9 mouse cellular contexts compared by ENCODE assay signal in genomic region chr9:102403086-102404021, GRCm38 (mm10). TPM values are rescaled to one million over a fixed set of nuclear protein-coding genes. Genes with fewer than 3 reads are reported as not detected.
DNase-seq lines count a peak whose midpoint lies in the region; ATAC-seq and TF ChIP-seq lines count a peak whose summit lies in the region.
"Had no signal": no experiment of that assay in that cellular context is flagged by ENCODE, and none has a peak within 500 bp of the region (broad histone marks: within the 10 kb centered on the region; RNA-seq: fewer than 3 reads in every experiment).

No protein-coding gene starts in this region.

- H3K27ac ChIP-seq in forebrain, embryonic 15.5 days (replicated peaks), result no peak overlapping the region
- no peak overlapping the region for H3K27ac ChIP-seq in lung, postnatal 0 days (ENCODE audit: low read length)
- H3K27ac ChIP-seq: heart, embryonic 15.5 days had no signal

- H3K27me3 ChIP-seq in forebrain, embryonic 15.5 days, result no peaks in the 10 kb centered on the region; the same call in 1 of the 2 replicates
- no peaks in the 10 kb centered on the region for H3K27me3 ChIP-seq in lung, postnatal 0 days (replicated peaks; ENCODE audit: insufficient read depth, low read length)

- no peaks in the 10 kb centered on the region for H3K36me3 ChIP-seq in forebrain, embryonic 15.5 days
- H3K36me3 ChIP-seq in lung, postnatal 0 days (ENCODE audit: insufficient read depth, low read length), result no peaks in the 10 kb centered on the region
- H3K36me3 ChIP-seq: heart, embryonic 15.5 days had no signal

- no peak for TF ChIP-seq EP300 in lung, postnatal 0 days (IDR thresholded peaks at IDR 0.05)

- TF ChIP-seq CTCF in lung, postnatal 0 days (IDR thresholded peaks at IDR 0.05), result peak; percentile 79

- H3K4me3 ChIP-seq in forebrain, embryonic 15.5 days, result no peak overlapping the region
- no peak overlapping the region for H3K4me3 ChIP-seq in lung, postnatal 0 days (ENCODE audit: low read depth, low read length)
- H3K4me3 ChIP-seq: heart, embryonic 15.5 days had no signal

- WGBS in forebrain, embryonic 15.5 days, result 27% methylated on average over 18 of the region's 18 CpGs
- WGBS in lung, postnatal 0 days, result 21% methylated on average over 18 of the region's 18 CpGs

- no peak overlapping the region for H3K9ac ChIP-seq in forebrain, embryonic 15.5 days (replicated peaks)
- H3K9ac ChIP-seq in lung, postnatal 0 days (replicated peaks; ENCODE audit: low read depth), result no peak overlapping the region
- H3K9ac ChIP-seq: heart, embryonic 15.5 days had no signal

- H3K9me3 ChIP-seq in forebrain, embryonic 15.5 days, result no peaks in the 10 kb centered on the region
- no peaks in the 10 kb centered on the region for H3K9me3 ChIP-seq in lung, postnatal 0 days (ENCODE audit: low read length)
- H3K9me3 ChIP-seq: heart, embryonic 15.5 days had no signal

- H3K4me2 ChIP-seq in forebrain, embryonic 15.5 days (replicated peaks), result no peak overlapping the region
- H3K4me2 ChIP-seq in lung, postnatal 0 days (replicated peaks; ENCODE audit: low read depth, low read length), result no peak overlapping the region
- H3K4me2 ChIP-seq: heart, embryonic 15.5 days had no signal

- peak; percentile 81; the same call in 1 of the 2 replicates for ATAC-seq in forebrain, embryonic 15.5 days (replicated peaks)
- ATAC-seq in lung, postnatal 0 days, result peak; percentile 41

- intact Hi-C loops in heart, postnatal 25 days (cut with DNase I), result loop anchor here (2.0 to 5.0 kb wide), 2 partner anchors 109 to 141 kb away; no protein-coding TSS in a partner anchor

- H3K4me1 ChIP-seq in forebrain, embryonic 15.5 days, result peaks cover 7% of the 10 kb centered on the region; the same call in 1 of the 2 replicates
- no peaks in the 10 kb centered on the region for H3K4me1 ChIP-seq in lung, postnatal 0 days (ENCODE audit: insufficient read depth, low read depth, low read length)

- DNase-seq in Muller cell, postnatal 12 days (ENCODE audit: inconsistent ontology term), result peak; percentile 91
- DNase-seq in cerebellum, adult 11 months, result peak; percentile 44
- peak; percentile 2 for DNase-seq in heart, postnatal 25 days (ENCODE audit: low spot score)
- peak; percentile 22 to 61 for DNase-seq in layer of hippocampus, adult 8-10 months (ENCODE audit: low spot score in 2 of 2)
- DNase-seq in lung, postnatal 0 days (ENCODE audit: low spot score), result peak; percentile 52
- peak; percentile 75 to 76 for DNase-seq in right cerebral cortex, adult 2 months (ENCODE audit: low spot score in 2 of 2)
- no peak for DNase-seq in MN1 (ENCODE audit: low spot score)

RNA-seq across cellular contexts. Expression of gene Ephb1, which starts 48.9 kb away (rescaled TPM):
- 40.5 and 42.3 TPM in 2 replicates for polyA plus RNA-seq in forebrain, embryonic 15.5 days (2015; fragmentation: Nextera tagmentation; extraction: Ambion mirVana)
- 10 to 100 TPM; 19.5 to 21.0 TPM for total RNA-seq in heart, postnatal 25 days (2021)
- total RNA-seq in layer of hippocampus, adult 8-10 months (2022), result 10 to 100 TPM; 24.9 to 28.9 (median 26.9) TPM
- polyA plus RNA-seq in lung, postnatal 0 days (2015; fragmentation: Nextera tagmentation; extraction: Ambion mirVana), result 0.87 and 0.94 TPM in 2 replicates
